Mouse (Mus musculus) CH12.LX (cell line): ENCODE data around the gene Jmjd1c. TPM values are rescaled to one million over a fixed set of nuclear protein-coding genes. Genes with fewer than 3 reads are reported as not detected.
A peak's percentile ranks its signal among the peaks of the same experiment; 100 is the strongest.

ENCODE experiments used
- DNase-seq: peaks from one replicate; pipeline ENCODE4 v3.0.0-alpha.2; 2013; ENCODE audit errors: extremely low read depth
- H3K27ac ChIP-seq: 2 replicates; pipeline ENCODE4 v1.5.1; 2012; ENCODE audit warnings: low read depth, mild to moderate bottlenecking, control low read depth, moderate library complexity; ENCODE audit not compliant: insufficient read depth
- H3K27me3 ChIP-seq: replicated peaks from 2 replicates; pipeline ENCODE3; 2012; ENCODE audit warnings: inconsistent platforms
- H3K36me3 ChIP-seq, 2 experiments: replicated peaks in 1 of 2; 2 replicates each; pipeline versions ENCODE3 to v1.6.1; 2012; ENCODE audit warnings: inconsistent platforms in 1 of 2, low read length in 1 of 2, mild to moderate bottlenecking in 1 of 2, mixed read lengths in 1 of 2, moderate library complexity in 1 of 2; ENCODE audit not compliant: control insufficient read depth in 1 of 2, insufficient read depth in 1 of 2
- H3K4me1 ChIP-seq, 2 experiments: 2 replicates each; pipeline ENCODE4 v1.6.1; 2012; ENCODE audit warnings: inconsistent platforms in 1 of 2, moderate library complexity in 1 of 2; ENCODE audit not compliant: insufficient read depth in 2 of 2, control insufficient read depth in 1 of 2
- H3K4me2 ChIP-seq: 2 replicates; pipeline ENCODE4 v1.6.1; 2012; ENCODE audit warnings: low read depth, mild to moderate bottlenecking, control low read depth; ENCODE audit not compliant: poor library complexity, insufficient read depth, severe bottlenecking
- H3K4me3 ChIP-seq, 3 experiments: fragments of 150-350 bp in 1 of 3; sonication (generic) in 1 of 3; replicated peaks in 1 of 3; 2 replicates each; pipeline versions ENCODE3 to v1.5.1; 2011 to 2012; ENCODE audit warnings: low read depth in 2 of 3, low read length in 2 of 3, mild to moderate bottlenecking in 2 of 3, moderate library complexity in 2 of 3, control low read depth in 1 of 3, improper control_type of control experiment in 1 of 3, inconsistent platforms in 1 of 3, mixed read lengths in 1 of 3; ENCODE audit not compliant: poor library complexity in 1 of 3
- H3K79me2 ChIP-seq: replicated peaks from 2 replicates; pipeline ENCODE4 v1.6.1; 2012; ENCODE audit warnings: mild to moderate bottlenecking, moderate library complexity; ENCODE audit not compliant: control insufficient read depth, poor library complexity, insufficient read depth, severe bottlenecking; ENCODE audit errors: extremely low read depth
- H3K9ac ChIP-seq: 2 replicates; pipeline ENCODE4 v1.6.1; 2012; ENCODE audit warnings: low read depth, mild to moderate bottlenecking, control low read depth, moderate library complexity; ENCODE audit not compliant: insufficient read depth
- H3K9me3 ChIP-seq: replicated peaks from 2 replicates; pipeline ENCODE3; 2012; ENCODE audit warnings: low read length, inconsistent platforms, mixed read lengths
- CHD2 ChIP-seq: IDR thresholded peaks from 2 replicates; pipeline ENCODE4 v1.6.1; 2011; ENCODE audit warnings: low read length, improper control_type of control experiment
- GABPA ChIP-seq: IDR thresholded peaks from 2 replicates; pipeline ENCODE4 v1.6.1; 2012; ENCODE audit warnings: low read depth, low read length, improper control_type of control experiment, inconsistent platforms; ENCODE audit not compliant: insufficient replicate concordance
- JUND ChIP-seq: conservative IDR thresholded peaks from 2 replicates; pipeline ENCODE4 v1.6.1; 2011; ENCODE audit warnings: low read depth, low read length, improper control_type of control experiment
- MAFK ChIP-seq: IDR thresholded peaks from 2 replicates; pipeline ENCODE4 v1.6.1; 2011; ENCODE audit warnings: low read length, improper control_type of control experiment; ENCODE audit not compliant: insufficient replicate concordance
- MEF2A ChIP-seq: IDR thresholded peaks from 2 replicates; pipeline ENCODE4 v1.6.1; 2014; ENCODE audit warnings: low read depth, mild to moderate bottlenecking, inconsistent platforms, low read length, improper control_type of control experiment, borderline replicate concordance
- NELFE ChIP-seq: IDR thresholded peaks from 2 replicates; pipeline ENCODE4 v1.6.1; 2011; ENCODE audit warnings: low read depth, low read length, improper control_type of control experiment
- NRF1 ChIP-seq: IDR thresholded peaks from 2 replicates; pipeline ENCODE4 v1.6.1; 2014; ENCODE audit warnings: low read depth, mild to moderate bottlenecking, inconsistent platforms, low read length, improper control_type of control experiment, moderate library complexity
- PAX5 ChIP-seq: IDR thresholded peaks from 2 replicates; pipeline ENCODE4 v1.6.1; 2012; ENCODE audit warnings: low read length, inconsistent platforms, mixed read lengths
- POLR2AphosphoS2 ChIP-seq: IDR thresholded peaks from 2 replicates; pipeline ENCODE4 v1.6.1; 2011; ENCODE audit warnings: low read depth, low read length, improper control_type of control experiment
- TBP ChIP-seq: conservative IDR thresholded peaks from 2 replicates; pipeline ENCODE4 v1.6.1; 2011; ENCODE audit warnings: low read depth, low read length, improper control_type of control experiment
- USF2 ChIP-seq: conservative IDR thresholded peaks from 2 replicates; pipeline ENCODE4 v1.6.1; 2011; ENCODE audit warnings: low read depth, low read length, improper control_type of control experiment
- ZC3H11A ChIP-seq: IDR thresholded peaks from 2 replicates; pipeline ENCODE4 v1.6.1; 2012; ENCODE audit warnings: low read depth, mild to moderate bottlenecking, inconsistent platforms, low read length, improper control_type of control experiment
- dilution Hi-C: fragments of 300-500 bp; cut with MboI; formaldehyde crosslinking; loops from 2 replicates; pipeline ENCODE4 v1.14.3; 2020; ENCODE audit warnings: low sequenced_read_pairs; ENCODE audit not compliant: extremely low pct_unique_long_range_greater_than_20kb, extremely low pct_ligation_motif_present
- in situ Hi-C: fragments of 300-500 bp; cut with MboI; formaldehyde crosslinking; loops from 3 replicates; pipeline ENCODE4 v1.14.3; 2019; ENCODE audit warnings: low sequenced_read_pairs, low pct_ligation_motif_present, low pct_unique_long_range_greater_than_20kb, mixed read lengths
- polyA plus RNA-seq: library from polyadenylated mRNA; unstranded; fragments of >175 nt; gene quantifications from 2 replicates; pipeline ENCODE4 v1.2.1, GENCODE M21; 2012; ENCODE audit warnings: low read depth; ENCODE audit not compliant: insufficient read length
- total RNA-seq, 2 experiments: library from RNA; depleted of rRNA; stranded (reverse); fragments of 300-350 nt in 1 of 2; fragments of >200 nt in 1 of 2; gene quantifications; 2 replicates each; pipeline ENCODE4 v1.2.3; 2012 to 2014

The Jmjd1c gene
- total and polyA plus RNA-seq, 3 experiments: 41.2 to 50.1 (median 41.6) TPM

- peak overlapping the region; percentile 48; the same call in 1 of the 2 replicates for H3K4me2 ChIP-seq
Measured at GRCm38 (mm10) chr10:67124156-67124555, 28.2 kb downstream of the Jmjd1c start.

GRCm38 (mm10) chr10:67126061-67126858 lies 30.3 kb downstream of the Jmjd1c start:
- in situ Hi-C loops: no loop called here
- dilution Hi-C loops: no loop called here
- Histone ChIP-seq H3K4me3 (no peak overlapping the region), H3K9me3 (peaks cover 17% of the 10 kb centered on the region), H3K4me2 (no peak overlapping the region), H3K9ac (no peak overlapping the region), H3K27me3 (no peaks in the 10 kb centered on the region), H3K36me3 (peaks cover 5 to 35% of the 10 kb centered on the region in 2 experiments), H3K4me1 (peaks cover 9 to 38% of the 10 kb centered on the region in 2 experiments), H3K79me2 (peaks cover 87% of the 10 kb centered on the region), H3K27ac (no peak overlapping the region)
- TF ChIP-seq ZC3H11A (no peak), CHD2 (no peak), GABPA (no peak), NRF1 (no peak), USF2 (no peak), MAFK (no peak)
- no peak for DNase-seq

More at GRCm38 (mm10) chr10:67124156-67124555, 28.2 kb downstream of the Jmjd1c start:
- dilution Hi-C loops (no loop called here), in situ Hi-C loops (no loop called here)
- H3K9me3 ChIP-seq: peaks cover 17% of the 10 kb centered on the region
- H3K36me3 ChIP-seq: peaks cover 5 to 40% of the 10 kb centered on the region in 2 experiments
- TF ChIP-seq JUND (no peak), MEF2A (no peak), PAX5 (no peak), TBP (no peak), NELFE (no peak), POLR2AphosphoS2 (no peak)
- H3K4me3 ChIP-seq: no peak overlapping the region
- H3K27me3 ChIP-seq: no peaks in the 10 kb centered on the region
- no peak for DNase-seq
- 0 out of 2 replicates have a peak overlapping the region, but pooled peaks have one; percentile 14 for H3K9ac ChIP-seq
- peaks cover 11 to 53% of the 10 kb centered on the region in 2 experiments for H3K4me1 ChIP-seq
- peaks cover 91% of the 10 kb centered on the region for H3K79me2 ChIP-seq
- no peak overlapping the region; the same call in 1 of the 2 replicates for H3K27ac ChIP-seq
